Mouse (Mus musculus) cerebellum, postnatal 4 days (tissue): Measurements from ENCODE around the gene Ctrc.

Experiments used
- DNase-seq, 2 experiments: peaks; one replicate each; pipeline ENCODE4 v3.0.0; 2022; ENCODE audit warnings: low spot score in 2 of 2, mixed read lengths in 1 of 2

Ctrc gene

DNA sequence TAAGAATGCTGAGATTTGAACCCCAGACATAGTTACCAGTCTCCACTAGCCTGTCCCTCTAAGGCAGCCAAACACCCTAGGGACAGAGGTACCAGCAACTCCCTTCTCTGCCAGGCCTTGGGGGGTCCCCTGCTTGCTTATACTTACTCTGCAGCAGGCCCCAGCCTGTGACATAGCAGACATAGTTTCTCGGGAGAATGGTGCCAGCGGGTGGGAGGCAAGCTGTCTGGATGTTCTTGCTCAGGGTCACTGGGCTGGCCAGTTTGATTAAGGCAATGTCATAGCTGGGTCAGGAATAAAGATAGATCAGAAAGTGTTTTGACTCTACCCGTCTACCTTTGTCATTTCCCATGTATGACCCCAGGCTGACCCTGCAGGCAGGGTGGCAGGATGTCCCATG, 25.0 kb downstream of the Ctrc start:
- no peak for DNase-seq

DNA sequence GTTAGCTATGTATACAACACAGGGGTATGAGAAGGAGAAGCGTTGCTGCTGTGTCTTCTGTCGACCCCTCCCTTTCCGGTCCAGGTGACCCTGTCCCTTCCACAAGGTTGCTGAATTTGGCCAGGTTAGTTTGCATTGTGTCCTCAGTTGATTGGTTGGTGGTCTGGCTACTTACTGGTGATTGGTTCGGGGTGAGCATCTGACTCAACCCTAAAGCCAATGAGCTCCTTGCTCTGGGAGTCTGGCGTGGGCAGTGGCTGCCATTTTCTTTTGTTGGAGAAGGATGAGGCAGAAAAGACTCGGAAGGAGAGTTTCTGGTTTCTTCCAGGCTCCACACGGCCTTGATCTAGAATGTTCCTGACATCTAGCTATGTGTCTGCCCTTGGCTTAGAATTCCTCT, 26.8 kb downstream of the Ctrc start:
- peak in 1 of 2 experiments; percentile 10 for DNase-seq

DNA sequence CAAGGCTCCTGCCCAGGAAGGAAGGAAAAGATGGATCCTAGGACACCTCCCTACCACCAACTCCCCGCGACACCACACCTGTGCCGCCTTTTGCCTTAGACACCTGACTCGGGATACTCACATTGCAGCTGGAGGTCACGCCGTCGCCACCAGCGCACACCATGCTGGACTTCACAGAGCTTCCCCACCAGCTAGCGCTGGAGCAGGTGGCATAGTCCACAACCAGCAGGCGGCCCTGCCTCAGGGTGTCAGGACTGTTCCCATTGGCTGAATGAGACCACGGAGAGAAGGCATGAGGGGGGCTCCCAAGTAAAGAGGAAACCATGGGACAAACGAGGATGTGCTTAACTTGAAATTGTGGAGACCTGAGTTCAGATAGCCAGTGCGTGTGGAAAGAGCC, 27.3 kb downstream of the Ctrc start:
- DNase-seq, result peak in 1 of 2 experiments; percentile 7

DNA sequence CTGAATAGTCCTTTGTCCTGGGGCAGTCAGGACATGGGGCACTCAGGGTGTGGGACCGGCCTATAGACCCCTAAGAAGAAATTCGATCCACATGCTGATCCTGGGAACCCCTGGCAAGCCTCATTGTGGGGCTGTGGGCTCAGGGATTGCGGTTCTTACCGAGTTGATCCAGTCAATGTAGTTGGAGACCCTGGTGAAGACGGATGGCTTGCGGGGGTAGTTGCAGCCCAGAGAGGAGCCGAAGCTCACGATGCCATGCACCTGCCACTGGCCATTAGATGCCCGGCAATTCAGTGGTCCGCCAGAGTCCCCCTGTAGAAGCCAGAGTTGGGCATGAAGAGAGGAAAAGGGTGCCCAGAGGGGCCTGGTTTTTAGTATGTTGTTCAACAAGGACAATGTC, 28.5 kb downstream of the Ctrc start:
- DNase-seq, result no peak

DNA sequence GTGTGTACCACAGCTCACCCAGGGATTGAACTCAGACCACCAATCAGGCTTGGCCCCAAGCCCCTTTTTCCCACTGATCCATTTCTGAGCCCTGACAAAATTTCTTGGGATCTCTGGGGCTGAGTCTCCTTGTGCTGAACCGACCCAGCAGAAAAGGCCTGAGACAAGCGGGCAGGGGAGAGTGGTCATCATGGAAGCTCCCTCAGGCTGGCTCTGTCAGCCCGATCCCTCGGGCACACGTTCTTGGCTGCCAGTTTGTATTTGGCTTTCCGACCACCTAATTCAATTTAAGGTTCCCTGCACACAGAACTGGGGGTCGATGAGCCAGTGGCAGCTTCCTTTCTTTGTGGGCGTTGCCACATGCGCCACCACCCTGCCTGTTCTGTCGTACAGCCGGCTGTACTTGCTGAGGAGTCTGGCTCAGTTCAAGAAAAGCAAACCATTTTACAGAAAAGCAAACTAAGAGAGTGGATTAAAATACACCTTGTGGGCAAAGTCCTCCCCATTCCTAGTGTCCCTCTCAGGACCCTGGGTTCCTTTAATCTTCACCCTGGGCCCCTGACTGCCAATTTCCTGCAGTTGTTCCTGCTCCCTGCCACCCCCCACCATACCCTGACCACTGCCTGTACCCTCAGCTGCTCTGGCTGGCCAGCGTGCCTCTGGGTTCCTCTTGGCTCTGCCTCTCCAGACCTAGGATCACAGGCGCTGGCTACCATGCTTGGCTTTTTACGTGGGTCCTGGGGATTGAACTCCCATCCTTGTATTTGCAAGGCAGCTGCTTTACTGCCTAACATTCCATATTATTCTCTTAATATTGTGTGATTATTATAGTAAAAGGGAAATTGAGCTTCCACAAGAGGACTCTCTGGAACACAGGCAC, 29.1 kb downstream of the Ctrc start:
- peak in 1 of 2 experiments; percentile 15 for DNase-seq

DNA sequence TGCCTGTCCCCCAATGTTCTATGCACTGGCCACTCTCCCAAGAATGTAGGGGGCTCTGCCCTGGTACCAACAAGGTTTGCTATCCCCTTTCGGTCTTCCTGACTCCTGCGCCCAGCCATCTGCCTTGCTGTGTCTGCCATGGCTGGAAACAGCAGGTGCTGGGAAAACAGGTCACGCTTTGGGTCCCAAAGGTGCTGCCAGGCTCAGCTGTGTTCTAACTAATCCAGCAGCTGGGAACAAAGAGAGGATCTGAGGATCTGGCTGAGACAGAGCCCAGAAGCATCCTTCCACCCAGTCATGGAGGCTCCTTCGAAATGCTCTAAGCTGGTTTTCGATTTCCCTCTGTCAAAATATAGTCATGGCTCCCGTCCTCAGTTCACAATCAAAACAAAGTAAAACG, 29.9 kb downstream of the Ctrc start:
- no peak for DNase-seq

DNA sequence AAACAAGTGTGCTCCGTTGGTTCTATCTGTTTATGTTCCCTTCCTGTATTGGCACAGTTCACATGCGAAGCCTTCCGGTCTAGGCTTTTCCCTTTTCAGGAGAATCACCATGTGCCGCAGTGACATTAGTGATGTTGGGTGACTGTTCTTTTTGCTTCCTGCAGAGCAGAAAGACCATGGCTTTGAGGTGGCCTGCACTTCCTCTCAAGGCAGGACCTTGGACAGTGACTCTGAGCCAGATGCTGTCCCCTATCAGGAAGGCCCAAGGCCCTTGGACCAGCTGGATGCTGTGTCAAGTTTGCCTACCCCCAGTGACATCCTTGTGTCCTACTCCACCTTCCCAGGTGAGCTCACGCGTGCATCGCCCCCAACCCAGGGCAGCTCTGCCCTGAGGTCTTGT, 34.8 kb downstream of the Ctrc start:
- no peak for DNase-seq

DNA sequence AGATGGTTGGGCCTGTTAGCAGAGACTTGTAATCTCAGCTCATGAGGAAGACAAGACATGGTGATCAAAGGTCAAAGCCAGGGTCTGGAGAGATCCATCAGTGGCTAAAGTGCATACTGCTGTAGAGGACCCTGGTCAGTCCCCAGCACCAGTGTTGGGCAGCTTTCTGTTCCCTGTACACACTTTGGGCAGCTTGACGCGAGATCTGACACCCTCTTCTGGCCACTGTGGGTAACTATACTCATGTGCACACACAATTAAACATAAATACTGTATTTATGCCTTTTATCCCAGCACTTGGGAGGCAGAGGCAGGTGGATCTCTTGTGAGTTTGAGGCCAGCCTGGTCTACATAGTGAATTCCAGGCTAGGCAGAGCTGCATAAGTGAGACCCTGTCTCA, 35.2 kb downstream of the Ctrc start:
- DNase-seq, result no peak

DNA sequence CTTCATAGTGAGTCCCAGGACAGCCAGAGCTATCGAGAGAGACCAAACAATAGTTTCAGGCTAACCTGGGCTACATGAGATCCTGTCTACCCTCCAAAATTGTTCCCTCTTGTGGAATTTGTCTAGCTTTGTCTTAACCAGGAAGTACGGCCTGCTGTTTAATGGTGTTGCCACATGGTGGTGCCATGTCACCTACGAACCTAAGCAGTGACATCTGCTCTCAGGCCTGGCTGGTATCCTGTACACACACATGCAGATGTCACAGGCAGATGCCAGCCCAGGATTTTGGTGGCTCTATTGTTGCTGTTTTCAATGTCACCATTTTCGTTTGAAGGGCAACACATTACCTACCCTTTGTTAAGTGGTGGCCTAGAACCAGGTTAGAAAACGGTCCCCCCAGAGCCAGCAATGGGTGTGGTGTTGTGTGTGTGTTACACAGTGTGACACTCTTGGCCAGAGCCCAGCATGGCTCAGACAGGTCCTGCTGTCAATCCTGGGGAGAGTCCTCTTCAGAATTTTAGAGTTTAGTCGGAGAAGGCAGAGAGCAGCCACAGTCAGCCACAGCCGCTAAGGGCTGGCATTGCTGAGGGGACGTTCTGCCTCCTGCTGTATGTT, 36.2 kb downstream of the Ctrc start:
- DNase-seq, result peak in 1 of 2 experiments; percentile 28

DNA sequence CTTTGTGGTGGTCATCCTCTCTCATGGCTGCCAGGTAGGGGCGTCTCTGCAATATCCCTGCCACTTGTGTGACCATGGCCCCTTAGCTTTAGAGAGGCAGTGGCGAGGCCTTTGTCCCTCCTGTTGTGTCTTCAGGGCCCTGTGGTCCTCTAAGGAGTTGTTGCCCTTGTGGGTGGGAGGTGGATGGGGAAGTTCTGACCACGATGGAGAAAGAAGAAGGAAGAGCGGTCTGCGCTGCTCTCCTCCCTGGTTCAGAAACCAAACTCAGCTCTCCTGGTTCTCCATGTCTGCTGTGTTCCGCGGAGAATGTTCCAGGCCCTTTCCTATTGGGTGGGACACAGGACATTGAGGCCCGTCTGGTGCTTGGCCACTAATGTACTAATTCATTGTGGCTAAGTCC, 40.3 kb downstream of the Ctrc start:
- no peak for DNase-seq

DNA sequence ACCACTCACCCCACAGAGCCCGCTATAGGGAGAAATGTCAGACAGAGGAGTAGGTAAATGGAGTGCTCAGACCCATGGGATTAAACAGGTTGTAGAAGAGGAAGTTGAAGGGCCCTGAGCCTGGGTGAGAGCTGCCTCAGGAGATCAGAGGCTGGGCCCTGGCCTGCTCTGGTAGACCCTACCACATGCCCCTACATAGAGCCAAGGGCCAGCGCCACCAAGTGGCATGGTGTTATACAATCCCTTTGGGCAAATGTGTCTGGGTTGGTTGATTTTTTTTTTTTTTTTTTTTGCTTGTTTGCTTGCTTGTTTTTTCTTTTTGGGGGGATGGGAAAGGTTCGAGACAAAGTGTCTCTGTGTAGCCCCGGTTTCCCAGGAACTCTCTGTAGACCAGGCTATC, 42.1 kb downstream of the Ctrc start:
- no peak for DNase-seq

DNA sequence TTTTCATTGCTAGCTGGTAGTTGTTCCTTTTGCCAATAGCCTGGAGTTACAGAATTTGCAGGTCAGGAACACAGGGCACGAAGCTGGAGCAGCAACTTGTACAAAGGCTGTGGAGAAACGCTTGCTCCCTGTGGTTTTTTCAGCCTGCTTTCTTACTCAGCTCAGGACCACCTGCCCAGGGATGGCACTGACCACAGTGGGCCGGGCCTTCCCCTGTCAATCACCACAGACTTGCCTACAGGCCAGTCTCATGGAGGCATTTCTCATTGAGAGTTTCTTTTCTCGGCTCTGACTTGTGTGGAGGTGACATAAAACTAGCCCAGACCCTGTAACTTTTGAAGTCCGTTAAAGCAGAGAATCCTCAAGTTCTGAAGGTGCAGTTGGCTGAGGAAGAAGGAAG, 48.6 kb downstream of the Ctrc start:
- DNase-seq, result no peak

DNA sequence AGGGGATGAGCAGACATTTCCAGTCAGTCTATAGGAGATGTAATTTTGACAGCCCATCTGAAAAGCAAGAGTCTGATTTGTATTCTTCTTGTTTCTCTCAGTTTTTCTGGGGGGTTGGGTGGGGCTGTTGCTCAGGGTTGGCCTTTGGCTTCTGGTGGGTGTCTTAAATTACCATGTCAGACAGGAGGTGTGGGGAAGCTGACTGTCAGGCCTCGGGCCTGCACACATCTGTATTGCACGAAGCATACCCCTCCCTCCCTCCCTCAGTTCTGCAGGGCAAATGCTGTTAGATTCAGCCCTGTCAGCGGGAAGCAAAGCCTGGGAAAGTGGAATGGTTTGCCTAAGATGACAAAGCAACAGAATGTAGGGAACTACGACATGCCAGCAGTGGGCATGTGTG, 49.2 kb downstream of the Ctrc start:
- no peak for DNase-seq

DNA sequence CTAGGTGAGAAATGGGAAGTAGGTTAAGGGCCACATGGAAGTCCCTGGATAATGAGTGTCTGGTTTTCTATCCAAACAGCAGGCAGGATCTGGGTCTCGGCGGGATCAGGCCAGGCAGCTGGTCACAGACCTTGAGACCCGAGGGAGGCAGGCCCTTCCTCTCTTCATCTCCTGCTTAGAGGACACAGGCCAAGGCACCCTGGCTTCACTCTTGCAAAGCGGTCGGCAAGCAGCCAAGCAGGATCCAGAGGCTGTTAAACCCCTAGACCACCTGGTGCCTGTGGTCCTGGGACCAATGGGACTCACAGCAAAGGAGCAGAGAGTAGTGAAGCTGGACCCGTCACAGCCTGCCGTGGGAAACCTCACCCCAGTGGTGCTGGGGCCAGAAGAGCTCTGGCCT, 49.8 kb downstream of the Ctrc start:
- DNase-seq, result no peak

DNA sequence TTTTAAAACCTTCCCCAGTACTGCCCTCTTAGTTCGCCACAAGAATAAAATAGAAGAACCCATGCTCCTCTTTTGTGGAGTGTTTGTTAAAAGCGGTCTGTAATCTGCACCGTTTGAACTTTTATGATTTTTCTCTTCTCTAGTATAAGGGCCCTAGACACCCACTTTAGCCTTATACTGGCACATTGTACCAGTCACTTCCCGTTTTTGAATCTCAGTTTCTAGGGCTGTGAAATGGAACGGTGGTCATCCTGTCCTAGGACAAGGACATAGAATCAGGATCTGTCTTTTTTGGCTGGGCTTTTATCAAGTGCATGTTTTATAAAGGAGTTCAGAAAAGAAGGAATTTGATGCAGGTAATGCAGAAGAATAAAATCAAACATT, 52.0 kb downstream of the Ctrc start:
- DNase-seq, result no peak

DNA sequence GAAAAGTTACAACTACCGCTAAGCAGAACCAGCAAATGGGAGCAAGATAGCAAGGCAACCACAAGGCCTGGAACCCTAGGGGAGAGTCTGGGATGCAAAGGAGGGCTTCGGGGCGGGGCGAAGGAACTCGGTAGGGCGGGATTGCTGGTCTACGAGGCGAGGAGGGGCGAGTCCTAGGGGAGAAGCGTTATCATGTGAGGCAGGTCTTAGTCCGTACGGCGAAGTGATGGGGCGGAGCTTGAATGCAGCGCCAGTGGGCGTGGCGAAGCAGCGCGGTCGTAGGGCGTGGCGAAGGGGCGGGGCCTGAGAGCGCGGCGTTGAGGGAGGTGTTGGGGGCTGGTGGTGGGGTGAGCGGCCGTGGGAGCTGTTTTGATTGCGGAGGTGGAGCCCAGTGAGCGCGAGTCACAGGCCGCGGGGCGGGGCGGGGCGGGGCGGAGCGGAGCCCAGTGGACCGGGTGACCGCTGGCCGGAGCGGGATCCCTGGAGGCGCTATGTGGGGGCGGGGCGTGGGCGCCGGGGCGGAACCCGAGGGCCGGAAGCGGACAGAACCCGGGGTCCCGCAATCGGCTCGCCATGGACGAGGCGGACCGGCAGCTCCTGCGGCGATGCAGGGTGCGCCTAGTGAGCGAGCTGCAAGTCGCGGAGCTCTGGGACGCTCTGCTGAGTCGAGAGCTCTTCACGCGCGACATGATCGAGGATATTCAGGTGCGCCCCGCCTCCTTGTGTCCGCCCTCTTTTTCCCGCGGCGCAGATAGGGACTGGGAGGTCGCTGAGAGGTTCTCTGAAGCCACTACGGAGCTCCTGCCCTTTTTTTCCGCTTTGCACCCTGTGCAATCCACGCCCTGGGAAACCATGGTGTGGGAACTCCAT, 52.6 kb downstream of the Ctrc start, which contains the start of gene Casp9:
Gene Casp9, plus strand, starts transcription at position 331 of the 870 bp plus-strand sequence.
- peak; percentile 94 to 97 for DNase-seq

DNA sequence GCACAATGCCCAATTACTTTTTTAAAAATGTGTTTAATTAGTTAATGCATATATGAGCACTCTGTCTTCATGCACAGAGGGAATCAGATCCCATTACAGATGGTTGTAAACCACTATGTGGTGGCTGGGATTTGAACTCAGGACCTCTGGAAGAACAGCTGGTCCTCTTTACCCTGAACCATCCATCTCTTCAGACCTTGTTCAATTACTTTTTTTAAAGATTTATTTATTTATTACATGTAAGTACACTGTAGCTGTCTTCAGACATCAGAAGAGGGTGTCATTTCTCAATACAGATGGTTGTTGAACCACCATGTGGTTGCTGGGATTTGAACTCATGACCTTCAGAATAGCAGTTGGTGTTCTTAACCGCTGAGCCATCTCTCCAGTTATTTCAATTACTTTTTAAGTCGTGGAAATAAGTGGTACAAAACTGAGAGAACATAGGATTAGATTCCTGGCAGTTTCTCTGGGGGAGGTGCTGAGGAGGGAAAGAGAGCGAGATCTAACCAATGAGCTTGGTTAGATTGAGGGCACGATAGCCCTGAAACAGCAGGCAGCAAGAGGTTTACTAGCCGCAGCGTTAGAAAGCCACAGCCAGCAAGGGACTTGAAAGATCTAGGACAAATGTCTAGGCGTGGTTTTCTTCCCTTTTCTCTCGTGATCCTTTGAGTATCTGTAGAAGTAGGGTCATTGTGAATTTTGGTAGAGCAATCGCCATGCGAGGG, 53.4 kb downstream of the Ctrc start:
- DNase-seq, result no peak

DNA sequence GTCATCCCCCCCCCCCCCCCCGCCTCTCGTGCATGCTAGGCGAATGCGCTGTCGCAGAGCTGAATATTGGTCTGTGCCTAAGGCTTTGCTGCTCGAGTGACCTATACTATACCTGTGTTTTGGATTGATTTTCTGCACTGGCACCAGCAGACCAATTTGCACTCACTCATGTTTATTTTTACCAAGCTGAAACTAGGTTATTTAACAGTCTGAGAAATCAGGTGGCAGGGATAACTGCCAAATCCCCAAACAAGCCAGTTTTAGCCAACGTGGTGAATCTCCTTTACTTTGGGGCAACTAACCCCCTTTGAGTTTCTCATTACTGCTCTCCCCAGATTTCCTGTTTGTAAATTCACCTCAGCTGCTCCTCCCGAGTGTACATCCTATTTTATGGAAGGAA, 54.2 kb downstream of the Ctrc start:
- DNase-seq, result no peak

DNA sequence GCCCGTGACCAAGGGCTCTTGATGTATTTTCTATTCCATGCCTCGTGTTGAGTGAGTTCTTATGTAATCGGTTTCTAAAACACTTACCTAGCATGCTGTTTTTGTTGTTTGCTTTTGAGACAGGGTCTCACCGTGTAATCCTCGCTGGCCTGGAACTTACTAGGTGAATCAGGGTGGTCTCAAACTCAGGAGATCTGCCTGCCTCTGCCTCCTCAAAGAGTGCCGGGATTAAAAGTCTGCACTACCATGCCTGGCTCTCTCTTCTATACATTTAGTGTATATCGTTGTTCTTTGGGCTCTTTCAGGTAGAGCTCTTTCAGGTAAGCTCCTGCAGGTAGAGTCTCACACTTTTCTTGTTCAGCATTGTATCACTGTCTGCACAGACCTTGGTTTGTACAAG, 54.7 kb downstream of the Ctrc start:
- DNase-seq, result no peak

DNA sequence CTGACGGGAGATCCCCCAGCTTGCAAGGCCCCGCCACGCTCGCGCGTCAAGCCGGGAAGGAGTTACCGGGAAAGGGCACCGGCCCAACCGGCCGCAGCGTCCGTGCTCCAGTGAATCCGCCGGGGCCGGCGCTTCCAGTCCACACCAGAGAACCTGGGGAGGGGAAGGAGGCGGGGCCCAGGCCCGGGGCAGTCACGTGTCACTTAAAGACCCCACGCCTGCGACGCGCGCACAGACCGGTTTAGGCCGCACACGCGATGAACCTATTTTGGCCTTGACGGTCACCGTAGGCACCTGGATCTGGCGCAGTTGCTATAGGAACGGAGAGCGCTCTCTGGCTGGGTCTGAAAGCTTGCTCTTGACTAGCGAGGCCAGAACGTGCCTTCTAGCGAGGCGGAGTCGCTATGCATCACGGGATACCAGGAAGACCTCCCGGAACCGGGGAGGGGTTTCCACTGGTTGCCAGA, 55.6 kb downstream of the Ctrc start, which contains the start of gene Dnajc16:
Gene Dnajc16, minus strand, starts transcription at position 408 of the 467 bp plus-strand sequence.
- DNase-seq, result peak; percentile 92 to 95

DNA sequence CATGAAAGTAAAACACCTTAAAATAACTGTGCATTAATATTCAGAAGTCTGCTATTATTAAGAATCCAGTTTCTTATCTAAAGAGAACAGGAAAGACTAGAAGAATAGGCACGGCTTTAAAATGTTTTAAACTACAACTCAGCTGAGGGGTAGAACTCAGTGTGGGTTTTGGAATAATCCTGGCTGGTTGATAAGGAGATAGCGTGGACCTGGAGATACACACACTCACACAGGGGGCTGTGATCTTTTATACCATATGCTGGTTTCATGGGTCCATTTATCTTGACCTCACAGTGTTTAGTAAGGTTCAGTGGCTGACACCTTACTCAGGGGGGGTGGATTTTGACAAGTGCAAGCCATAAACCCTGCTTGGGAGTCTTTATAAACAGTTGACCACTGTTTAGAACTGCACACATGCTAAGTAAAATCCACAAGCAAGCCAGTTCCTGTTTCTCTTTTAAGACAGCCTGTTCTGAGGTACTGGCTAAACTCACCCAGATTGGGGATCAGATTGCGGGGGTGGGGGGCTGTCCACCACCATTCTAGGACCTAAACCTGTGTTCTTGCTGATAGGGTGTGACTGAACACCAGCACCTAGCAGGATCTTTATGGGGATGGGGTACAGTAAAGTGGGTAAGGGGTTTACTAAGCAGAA, 56.5 kb downstream of the Ctrc start:
- DNase-seq, result no peak
